Mouse (Mus musculus) C2C12 (cell line): ENCODE measurements at regions not wholly inside any gene's neighbourhood (a gene's known extent, or its start where the extent isn't known, plus 50 kb on each side); places are given as distances from the start of the nearest gene placed in this dataset.

Source experiments
- H3K27me3 ChIP-seq: one replicate; pipeline ENCODE4 v1.6.1; 2011; ENCODE audit not compliant: control insufficient read depth, insufficient read depth, insufficient read length
- H3K36me3 ChIP-seq: one replicate; pipeline ENCODE4 v1.6.1; 2011; ENCODE audit not compliant: control insufficient read depth, insufficient read depth
- H3K4me3 ChIP-seq: one replicate; pipeline ENCODE4 v1.5.1; 2011; ENCODE audit warnings: mild to moderate bottlenecking, control low read depth; ENCODE audit not compliant: poor library complexity, insufficient read depth, severe bottlenecking
- H3K79me2 ChIP-seq: one replicate; pipeline ENCODE4 v1.6.1; 2011; ENCODE audit not compliant: control insufficient read depth, insufficient read depth
- H3K79me3 ChIP-seq: one replicate; pipeline ENCODE4 v1.6.1; 2011; ENCODE audit warnings: low read depth, control low read depth
- H3ac ChIP-seq: one replicate; pipeline ENCODE3; 2011; ENCODE audit warnings: low read depth; ENCODE audit not compliant: control insufficient read depth, insufficient read length
- CEBPB ChIP-seq: IDR thresholded peaks from one replicate; pipeline ENCODE4 v1.6.1; 2011; ENCODE audit warnings: low read depth, mild to moderate bottlenecking, control low read depth, moderate library complexity
- CTCF ChIP-seq: IDR thresholded peaks from one replicate; pipeline ENCODE4 v1.5.1; 2011; ENCODE audit not compliant: control insufficient read depth, insufficient read depth, insufficient read length
- FOSL1 ChIP-seq: IDR thresholded peaks from one replicate; pipeline ENCODE4 v1.8.0; 2011; ENCODE audit warnings: mild to moderate bottlenecking, low read length; ENCODE audit not compliant: poor library complexity, insufficient read depth, severe bottlenecking
- MAX ChIP-seq: IDR thresholded peaks from one replicate; pipeline ENCODE4 v1.6.1; 2011; ENCODE audit warnings: mild to moderate bottlenecking, control low read depth
- MYOD1 ChIP-seq: IDR thresholded peaks from one replicate; pipeline ENCODE4 v1.6.1; 2011; ENCODE audit warnings: low read depth; ENCODE audit not compliant: control insufficient read depth, insufficient read length
- MYOG ChIP-seq: IDR thresholded peaks from one replicate; pipeline ENCODE4 v1.6.1; 2011; ENCODE audit not compliant: control insufficient read depth, insufficient read length; ENCODE audit errors: extremely low read depth
- USF1 ChIP-seq: IDR thresholded peaks from one replicate; pipeline ENCODE4 v1.6.1; 2011; ENCODE audit warnings: low read depth, mild to moderate bottlenecking, control low read depth, moderate library complexity

- H3K4me3 ChIP-seq, result no peak overlapping the region
These were observed 141.8 kb upstream of the Csf3r start for GRCm38 (mm10) chr4:125882531-125882930.

GRCm38 (mm10) chr4:125890510-125890909 is 133.8 kb upstream of the Csf3r start:
- no peaks in the 10 kb centered on the region for H3K27me3 ChIP-seq
- TF ChIP-seq MYOG (no peak), MAX (no peak), CEBPB (no peak), CTCF (no peak), USF1 (no peak), MYOD1 (no peak), FOSL1 (no peak)
- H3ac ChIP-seq, result no peak overlapping the region
- no peak overlapping the region for H3K4me3 ChIP-seq
- H3K79me2 ChIP-seq, result no peaks in the 10 kb centered on the region
- no peaks in the 10 kb centered on the region for H3K79me3 ChIP-seq
- H3K36me3 ChIP-seq, result no peaks in the 10 kb centered on the region

More at GRCm38 (mm10) chr4:125882531-125882930, 141.8 kb upstream of the Csf3r start:
- no peaks in the 10 kb centered on the region for H3K79me2 ChIP-seq
- H3ac ChIP-seq, result no peak overlapping the region
- peaks cover 13% of the 10 kb centered on the region for H3K27me3 ChIP-seq
- no peaks in the 10 kb centered on the region for H3K79me3 ChIP-seq
- no peaks in the 10 kb centered on the region for H3K36me3 ChIP-seq
- TF ChIP-seq MYOD1, result no peak
- TF ChIP-seq USF1, result no peak
- no peak for TF ChIP-seq CEBPB
- TF ChIP-seq MAX, result no peak
- TF ChIP-seq CTCF, result no peak
- TF ChIP-seq MYOG, result no peak
- no peak for TF ChIP-seq FOSL1

DNA sequence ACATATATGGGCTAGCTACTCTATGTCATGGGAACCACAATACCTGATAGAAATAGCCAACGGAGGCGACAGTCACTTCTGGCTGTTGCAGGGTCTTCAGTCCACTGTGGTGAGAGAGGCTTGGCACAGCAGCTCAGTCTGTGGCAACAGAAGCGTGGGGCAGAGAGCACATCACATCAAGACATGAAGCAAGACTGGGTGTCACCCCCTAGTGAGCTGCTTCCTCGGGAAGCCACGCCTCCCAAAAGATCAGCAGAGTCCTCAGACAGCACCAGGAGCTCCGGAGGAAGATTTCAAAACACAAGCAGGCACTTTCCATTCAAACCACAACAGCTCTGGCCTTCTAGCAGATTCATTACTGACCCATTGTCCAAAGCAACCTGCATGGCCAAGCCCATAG is 131.2 kb upstream of the Csf3r start:
- H3K79me2 ChIP-seq, result no peaks in the 10 kb centered on the region
- H3ac ChIP-seq, result no peak overlapping the region
- peaks cover under 1% of the 10 kb centered on the region for H3K27me3 ChIP-seq
- H3K4me3 ChIP-seq, result no peak overlapping the region
- no peaks in the 10 kb centered on the region for H3K79me3 ChIP-seq
- no peak for TF ChIP-seq MYOG
- no peak for TF ChIP-seq CTCF
- no peak for TF ChIP-seq CEBPB
- TF ChIP-seq USF1, result no peak
- no peak for TF ChIP-seq FOSL1
- TF ChIP-seq MAX, result no peak
- TF ChIP-seq MYOD1, result no peak
- no peaks in the 10 kb centered on the region for H3K36me3 ChIP-seq

DNA sequence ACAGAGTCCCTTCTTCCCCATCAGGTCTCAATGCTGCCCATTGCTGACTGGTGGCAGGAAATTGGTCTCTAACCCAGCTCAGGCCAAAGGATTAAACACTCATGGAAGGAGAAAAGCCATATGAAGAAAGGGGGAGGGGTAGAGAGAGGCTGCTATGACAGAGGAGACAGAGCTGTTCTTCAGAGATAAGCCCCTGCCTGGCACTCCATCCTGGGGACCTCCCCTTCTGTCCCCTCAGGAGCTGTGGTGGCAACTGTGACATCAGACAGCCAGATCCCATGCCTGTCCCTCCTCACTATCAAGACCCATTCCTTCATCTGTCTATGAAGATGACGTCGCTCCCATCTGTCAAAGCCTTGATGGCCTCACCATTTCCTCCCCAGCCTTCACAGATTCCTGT is 126.6 kb upstream of the Csf3r start:
- Histone ChIP-seq H3K27me3 (peaks cover 31% of the 10 kb centered on the region), H3K79me2 (no peaks in the 10 kb centered on the region), H3K36me3 (no peaks in the 10 kb centered on the region), H3K79me3 (no peaks in the 10 kb centered on the region), H3K4me3 (no peak overlapping the region), H3ac (no peak overlapping the region)
- TF ChIP-seq USF1, result no peak
- TF ChIP-seq CTCF, result no peak
- TF ChIP-seq MYOG, result no peak
- no peak for TF ChIP-seq MAX
- no peak for TF ChIP-seq MYOD1
- no peak for TF ChIP-seq FOSL1

- no peak for TF ChIP-seq MYOD1
- no peak for TF ChIP-seq USF1
- TF ChIP-seq MAX, result no peak
- no peak for TF ChIP-seq MYOG
- no peak for TF ChIP-seq CTCF
- no peak for TF ChIP-seq CEBPB
- no peak for TF ChIP-seq FOSL1
- Histone ChIP-seq H3K79me2 (no peaks in the 10 kb centered on the region), H3ac (no peak overlapping the region), H3K79me3 (no peaks in the 10 kb centered on the region), H3K36me3 (no peaks in the 10 kb centered on the region), H3K27me3 (peaks cover 34% of the 10 kb centered on the region), H3K4me3 (no peak overlapping the region)
These were observed 125.6 kb upstream of the Csf3r start for GRCm38 (mm10) chr4:125898631-125899348.
